Mouse (Mus musculus): ENCODE measurements around the gene Ube2q2. TPM values are rescaled to one million over a fixed set of nuclear protein-coding genes. Genes with fewer than 3 reads are reported as not detected.

Ube2q2 gene
- polyA plus RNA-seq, 1 experiment from 2014 or later, result 17.0 TPM

DNA sequence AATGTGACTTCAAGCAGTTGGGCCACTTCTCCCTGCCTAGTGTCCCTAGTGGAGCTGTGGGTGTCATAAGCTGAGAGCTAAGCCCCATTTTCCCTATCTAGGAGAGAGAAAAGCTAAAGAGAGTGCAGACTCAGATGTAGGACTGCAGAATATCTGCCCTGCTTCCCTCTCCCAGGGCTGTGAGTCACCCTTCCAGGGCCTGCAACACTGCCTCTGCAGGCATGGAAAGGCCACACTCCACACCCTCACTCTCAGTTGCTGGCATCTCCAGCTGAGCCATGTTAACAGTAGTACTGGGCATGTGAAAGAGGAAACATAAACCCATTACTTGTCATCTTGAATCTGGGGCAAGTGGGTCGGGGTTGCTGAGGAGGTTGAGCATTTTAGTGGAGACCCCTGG, 33.9 kb upstream of the Ube2q2 start:
- Histone ChIP-seq H3K27me3 (replicated peaks; ENCODE audit: control insufficient read depth, insufficient read depth, low read length) (no peaks in the 10 kb centered on the region), H3K9me3 (ENCODE audit: control insufficient read depth) (no peaks in the 10 kb centered on the region), H3K4me2 (replicated peaks; ENCODE audit: low read depth) (no peak overlapping the region), H3K9ac (ENCODE audit: low read depth, low read length) (no peak overlapping the region), H3K4me3 (ENCODE audit: low read depth, low read length) (no peak overlapping the region), H3K4me1 (replicated peaks; ENCODE audit: control insufficient read depth, insufficient read depth, low read length) (no peaks in the 10 kb centered on the region), H3K27ac (ENCODE audit: low read depth, low read length) (no peak overlapping the region), H3K36me3 (ENCODE audit: control insufficient read depth, insufficient read depth) (no peaks in the 10 kb centered on the region)
- 82% methylated on average over 1 of the region's 1 CpGs for WGBS
- no peak for ATAC-seq
- peak; percentile 17; the same call in 1 of the 2 replicates for TF ChIP-seq CTCF (IDR thresholded peaks at IDR 0.05; ENCODE audit: low read depth)

GRCm38 (mm10) chr9:55117293-55118055, 31.2 kb upstream of the Ube2q2 start:
- Histone ChIP-seq H3K4me2 (replicated peaks; ENCODE audit: low read depth) (no peak overlapping the region), H3K27ac (ENCODE audit: low read depth, low read length) (no peak overlapping the region), H3K36me3 (ENCODE audit: control insufficient read depth, insufficient read depth) (no peaks in the 10 kb centered on the region), H3K9ac (ENCODE audit: low read depth, low read length) (no peak overlapping the region), H3K4me3 (ENCODE audit: low read depth, low read length) (no peak overlapping the region), H3K27me3 (replicated peaks; ENCODE audit: control insufficient read depth, insufficient read depth, low read length) (no peaks in the 10 kb centered on the region), H3K4me1 (replicated peaks; ENCODE audit: control insufficient read depth, insufficient read depth, low read length) (no peaks in the 10 kb centered on the region), H3K9me3 (ENCODE audit: control insufficient read depth) (no peaks in the 10 kb centered on the region)
- no peak for ATAC-seq
- 81% methylated on average over 5 of the region's 5 CpGs for WGBS
- TF ChIP-seq CTCF (IDR thresholded peaks at IDR 0.05; ENCODE audit: low read depth), result no peak

- H3K4me1 ChIP-seq (replicated peaks; ENCODE audit: control insufficient read depth, insufficient read depth, low read length), result no peaks in the 10 kb centered on the region
- H3K27me3 ChIP-seq (replicated peaks; ENCODE audit: control insufficient read depth, insufficient read depth, low read length), result no peaks in the 10 kb centered on the region
- 41% methylated on average over 3 of the region's 3 CpGs for WGBS
- no peak overlapping the region for H3K9ac ChIP-seq (ENCODE audit: low read depth, low read length)
- no peak overlapping the region for H3K4me2 ChIP-seq (replicated peaks; ENCODE audit: low read depth)
- no peak for ATAC-seq
- no peak for TF ChIP-seq CTCF (IDR thresholded peaks at IDR 0.05; ENCODE audit: low read depth)
- no peaks in the 10 kb centered on the region for H3K9me3 ChIP-seq (ENCODE audit: control insufficient read depth)
- H3K27ac ChIP-seq (ENCODE audit: low read depth, low read length), result no peak overlapping the region
- no peak overlapping the region for H3K4me3 ChIP-seq (ENCODE audit: low read depth, low read length)
- H3K36me3 ChIP-seq (ENCODE audit: control insufficient read depth, insufficient read depth), result no peaks in the 10 kb centered on the region
Measured at GRCm38 (mm10) chr9:55122586-55122985, 26.1 kb upstream of the Ube2q2 start.

GRCm38 (mm10) chr9:55125735-55126134, 22.9 kb upstream of the Ube2q2 start:
- WGBS, result 79% methylated on average over 7 of the region's 7 CpGs
- Histone ChIP-seq H3K4me1 (replicated peaks; ENCODE audit: control insufficient read depth, insufficient read depth, low read length) (no peaks in the 10 kb centered on the region), H3K9ac (ENCODE audit: low read depth, low read length) (no peak overlapping the region), H3K4me2 (replicated peaks; ENCODE audit: low read depth) (no peak overlapping the region), H3K36me3 (ENCODE audit: control insufficient read depth, insufficient read depth) (no peaks in the 10 kb centered on the region), H3K4me3 (ENCODE audit: low read depth, low read length) (no peak overlapping the region), H3K27ac (ENCODE audit: low read depth, low read length) (no peak overlapping the region), H3K9me3 (ENCODE audit: control insufficient read depth) (no peaks in the 10 kb centered on the region), H3K27me3 (replicated peaks; ENCODE audit: control insufficient read depth, insufficient read depth, low read length) (no peaks in the 10 kb centered on the region)
- no peak for ATAC-seq
- TF ChIP-seq CTCF (IDR thresholded peaks at IDR 0.05; ENCODE audit: low read depth), result no peak

DNA sequence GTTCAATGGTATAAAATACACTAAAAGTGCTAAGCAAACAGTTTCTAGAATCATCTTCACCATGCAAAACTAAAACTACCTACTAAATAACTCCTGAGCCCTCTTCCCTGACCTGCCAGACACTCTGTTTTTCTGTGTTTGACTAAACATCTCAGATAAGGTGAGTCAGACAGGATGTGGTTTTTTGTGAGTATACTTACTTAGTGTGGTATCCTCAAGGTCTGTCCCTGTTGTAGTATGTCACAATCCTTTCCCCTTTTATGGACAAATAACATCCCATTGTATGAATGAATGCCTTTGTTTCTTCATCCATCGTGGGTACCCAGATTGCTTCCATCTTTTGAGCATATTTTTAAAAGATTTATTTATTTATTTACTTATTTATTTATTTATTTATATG, 22.4 kb upstream of the Ube2q2 start:
- Histone ChIP-seq H3K9me3 (ENCODE audit: control insufficient read depth) (no peaks in the 10 kb centered on the region), H3K4me1 (replicated peaks; ENCODE audit: control insufficient read depth, insufficient read depth, low read length) (no peaks in the 10 kb centered on the region), H3K4me2 (replicated peaks; ENCODE audit: low read depth) (no peak overlapping the region), H3K4me3 (ENCODE audit: low read depth, low read length) (no peak overlapping the region), H3K27me3 (replicated peaks; ENCODE audit: control insufficient read depth, insufficient read depth, low read length) (no peaks in the 10 kb centered on the region), H3K27ac (ENCODE audit: low read depth, low read length) (no peak overlapping the region), H3K36me3 (ENCODE audit: control insufficient read depth, insufficient read depth) (no peaks in the 10 kb centered on the region), H3K9ac (ENCODE audit: low read depth, low read length) (no peak overlapping the region)
- TF ChIP-seq CTCF (IDR thresholded peaks at IDR 0.05; ENCODE audit: low read depth), result no peak
- 73% methylated on average over 1 of the region's 1 CpGs for WGBS
- ATAC-seq, result no peak

GRCm38 (mm10) chr9:55131851-55132250, 16.8 kb upstream of the Ube2q2 start:
- H3K4me3 ChIP-seq (ENCODE audit: low read depth, low read length), result no peak overlapping the region
- no peaks in the 10 kb centered on the region for H3K27me3 ChIP-seq (replicated peaks; ENCODE audit: control insufficient read depth, insufficient read depth, low read length)
- no peak overlapping the region for H3K4me2 ChIP-seq (replicated peaks; ENCODE audit: low read depth)
- H3K9ac ChIP-seq (ENCODE audit: low read depth, low read length), result no peak overlapping the region
- no peak overlapping the region for H3K27ac ChIP-seq (ENCODE audit: low read depth, low read length)
- no peaks in the 10 kb centered on the region for H3K36me3 ChIP-seq (ENCODE audit: control insufficient read depth, insufficient read depth)
- no peaks in the 10 kb centered on the region for H3K9me3 ChIP-seq (ENCODE audit: control insufficient read depth)
- no peaks in the 10 kb centered on the region for H3K4me1 ChIP-seq (replicated peaks; ENCODE audit: control insufficient read depth, insufficient read depth, low read length)
- ATAC-seq, result no peak
- no peak for TF ChIP-seq CTCF (IDR thresholded peaks at IDR 0.05; ENCODE audit: low read depth)
